Mouse (Mus musculus): ENCODE measurements at regions not wholly inside any gene's neighbourhood (a gene's known extent, or its start where the extent isn't known, plus 50 kb on each side); places are given as distances from the start of the nearest gene placed in this dataset.

DNA sequence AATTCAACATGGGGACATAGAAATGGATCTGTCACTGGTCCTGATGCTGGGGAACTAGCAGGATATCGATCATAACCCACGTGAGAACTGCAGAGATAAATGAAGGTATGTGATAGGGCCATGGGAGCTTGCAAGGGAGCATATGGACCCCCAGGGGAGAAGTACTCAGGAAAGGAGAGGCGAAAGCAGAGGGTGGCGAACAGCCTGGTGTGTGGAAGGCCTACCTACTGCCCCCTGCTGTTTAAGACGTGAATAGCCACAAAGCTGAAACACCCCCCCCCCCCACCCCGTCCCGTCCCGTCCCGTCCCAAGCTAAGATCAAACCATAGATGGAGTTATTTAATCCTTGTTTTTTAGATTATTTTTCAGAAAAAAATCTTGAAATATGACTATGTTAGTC is 50.9 kb upstream of the Cplx2 start:
- TF ChIP-seq CTCF (IDR thresholded peaks at IDR 0.05; ENCODE audit: borderline replicate concordance, extremely low read depth, insufficient read depth, insufficient read length) (peak; percentile 40; the same call in 1 of the 2 replicates), POLR2A (IDR thresholded peaks at IDR 0.05; ENCODE audit: borderline replicate concordance, extremely low read depth, insufficient read depth, insufficient read length, poor library complexity, severe bottlenecking) (no peak)

Data from brain, embryonic 14.5 days (tissue).